Comparison of ENCODE assay signal across 7 mouse cellular contexts in genomic region chr11:59471413-59472325, GRCm38 (mm10). TPM values are rescaled to one million over a fixed set of nuclear protein-coding genes. Genes with fewer than 3 reads are reported as not detected.
DNase-seq lines count a peak whose midpoint lies in the region; ATAC-seq and TF ChIP-seq lines count a peak whose summit lies in the region.

No protein-coding gene starts in this region.

- no peaks in the 10 kb centered on the region for H3K9me3 ChIP-seq in embryonic facial prominence, embryonic 11.5 days (replicated peaks; ENCODE audit: control insufficient read depth, low read length)
- H3K9me3 ChIP-seq in midbrain, embryonic 11.5 days (ENCODE audit: control insufficient read depth, low read length) = no peaks in the 10 kb centered on the region

- peak overlapping the region; percentile 82 for H3K4me3 ChIP-seq in thymus, adult 2 months (ENCODE audit: control insufficient read depth, insufficient read depth, low read length)
- peak overlapping the region; percentile 86 for H3K4me3 ChIP-seq in embryonic facial prominence, embryonic 11.5 days (ENCODE audit: low read depth, low read length)
- peak overlapping the region; percentile 79 for H3K4me3 ChIP-seq in midbrain, embryonic 11.5 days (ENCODE audit: low read depth, low read length)

- peaks cover 9% of the 10 kb centered on the region for H3K4me1 ChIP-seq in thymus, adult 2 months (replicated peaks; ENCODE audit: control insufficient read depth, insufficient read depth, low read length)
- H3K4me1 ChIP-seq in embryonic facial prominence, embryonic 11.5 days (ENCODE audit: control insufficient read depth, insufficient read depth, low read length) = no peaks in the 10 kb centered on the region
- H3K4me1 ChIP-seq in midbrain, embryonic 11.5 days (ENCODE audit: control insufficient read depth, insufficient read depth, low read length) = peaks cover 4% of the 10 kb centered on the region

- H3K27ac ChIP-seq in thymus, adult 2 months (ENCODE audit: control insufficient read depth, insufficient read depth, low read length) = no peak overlapping the region; the same call in 1 of the 2 replicates
- H3K27ac ChIP-seq in embryonic facial prominence, embryonic 11.5 days (replicated peaks; ENCODE audit: low read depth, low read length) = 0 out of 2 replicates have a peak overlapping the region, but pooled peaks have one; percentile 28
- H3K27ac ChIP-seq in midbrain, embryonic 11.5 days (ENCODE audit: low read depth, low read length) = peak overlapping the region; percentile 21; the same call in 1 of the 2 replicates

- H3K9ac ChIP-seq in embryonic facial prominence, embryonic 11.5 days (replicated peaks; ENCODE audit: low read length) = peak overlapping the region; percentile 91
- peak overlapping the region; percentile 83 for H3K9ac ChIP-seq in midbrain, embryonic 11.5 days (ENCODE audit: low read length)

- 12% methylated on average over 37 of the region's 37 CpGs for WGBS in thymus, adult 2 months
- 7% methylated on average over 37 of the region's 37 CpGs for WGBS in embryonic facial prominence, embryonic 11.5 days
- 8% methylated on average over 37 of the region's 37 CpGs for WGBS in midbrain, embryonic 11.5 days

- DNase-seq in thymus, adult 2 months = no peak
- DNase-seq in thymus, postnatal 10 days (ENCODE audit: low spot score in 2 of 2) = no peak
- DNase-seq in embryonic facial prominence, embryonic 11.5 days (ENCODE audit: low spot score) = no peak
- peak; percentile 41 for DNase-seq in induced T-regulatory cell, adult 2 months (ENCODE audit: low read depth)
- DNase-seq in midbrain, embryonic 11.5 days (ENCODE audit: low spot score, missing footprints) = peak; percentile 90
- no peak for DNase-seq in right cerebral cortex, postnatal 14 days
- DNase-seq in adrenal gland, postnatal 25 days = no peak

- no peak for TF ChIP-seq POLR2A in thymus, adult 2 months (IDR thresholded peaks at IDR 0.05; ENCODE audit: control insufficient read depth, extremely low read depth, insufficient read depth, low read length, poor library complexity)

- no peaks in the 10 kb centered on the region for H3K27me3 ChIP-seq in thymus, adult 2 months (ENCODE audit: control insufficient read depth, insufficient read depth, low read length)
- H3K27me3 ChIP-seq in embryonic facial prominence, embryonic 11.5 days (ENCODE audit: control insufficient read depth, insufficient read depth, low read length) = no peaks in the 10 kb centered on the region
- no peaks in the 10 kb centered on the region for H3K27me3 ChIP-seq in midbrain, embryonic 11.5 days (ENCODE audit: control insufficient read depth, insufficient read depth, low read length)

- TF ChIP-seq CTCF in thymus, adult 2 months (IDR thresholded peaks at IDR 0.05; ENCODE audit: borderline replicate concordance, control insufficient read depth, extremely low read depth, insufficient read depth, low read length, poor library complexity) = no peak

- no peaks in the 10 kb centered on the region for H3K36me3 ChIP-seq in thymus, adult 2 months (ENCODE audit: control insufficient read depth, insufficient read depth, low read length)
- no peaks in the 10 kb centered on the region for H3K36me3 ChIP-seq in embryonic facial prominence, embryonic 11.5 days (replicated peaks; ENCODE audit: control insufficient read depth, insufficient read depth, low read depth, low read length)
- no peaks in the 10 kb centered on the region for H3K36me3 ChIP-seq in midbrain, embryonic 11.5 days (ENCODE audit: control insufficient read depth, insufficient read depth, low read length)

- ATAC-seq in embryonic facial prominence, embryonic 11.5 days (replicated peaks; ENCODE audit: insufficient number of reproducible peaks, low FRiP score, low TSS enrichment, low read depth) = peak; percentile 74
- ATAC-seq in midbrain, embryonic 11.5 days (ENCODE audit: low FRiP score) = peak; percentile 87

- peak overlapping the region; percentile 86 for H3K4me2 ChIP-seq in embryonic facial prominence, embryonic 11.5 days (ENCODE audit: low read depth, low read length)
- peak overlapping the region; percentile 64 for H3K4me2 ChIP-seq in midbrain, embryonic 11.5 days

RNA-seq across cellular contexts. Expression of gene Zfp867, which starts 0.6 kb away (rescaled TPM):
- polyA plus RNA-seq in thymus, adult 2 months (2012; rRNA removed) = 0.34 and 0.50 TPM in 2 replicates
- polyA plus RNA-seq in embryonic facial prominence, embryonic 11.5 days (2014; fragmentation: Nextera tagmentation; extraction: Ambion mirVana) = 10.3 and 11.8 TPM in 2 replicates
- polyA plus RNA-seq in midbrain, embryonic 11.5 days (2014; fragmentation: Nextera tagmentation; extraction: Ambion mirVana) = 11.4 and 11.9 TPM in 2 replicates
- 4.6 and 5.9 TPM in 2 replicates for total RNA-seq in adrenal gland, postnatal 25 days (2021)

RNA-seq across cellular contexts. Expression of gene Snap47, which starts 20.7 kb away (rescaled TPM):
- 35.1 and 36.8 TPM in 2 replicates for polyA plus RNA-seq in thymus, adult 2 months (2012; rRNA removed)
- 177 and 191 TPM in 2 replicates for polyA plus RNA-seq in embryonic facial prominence, embryonic 11.5 days (2014; fragmentation: Nextera tagmentation; extraction: Ambion mirVana)
- 144 and 159 TPM in 2 replicates for polyA plus RNA-seq in midbrain, embryonic 11.5 days (2014; fragmentation: Nextera tagmentation; extraction: Ambion mirVana)
- total RNA-seq in adrenal gland, postnatal 25 days (2021) = 74.2 and 87.8 TPM in 2 replicates

RNA-seq across cellular contexts. Expression of gene Jmjd4, which starts 21.8 kb away (rescaled TPM):
- 16.4 and 16.9 TPM in 2 replicates for polyA plus RNA-seq in thymus, adult 2 months (2012; rRNA removed)
- polyA plus RNA-seq in embryonic facial prominence, embryonic 11.5 days (2014; fragmentation: Nextera tagmentation; extraction: Ambion mirVana) = 16.1 and 16.2 TPM in 2 replicates
- 12.4 and 14.3 TPM in 2 replicates for polyA plus RNA-seq in midbrain, embryonic 11.5 days (2014; fragmentation: Nextera tagmentation; extraction: Ambion mirVana)
- total RNA-seq in adrenal gland, postnatal 25 days (2021) = 10.4 and 11.4 TPM in 2 replicates

RNA-seq across cellular contexts. Expression of gene Zkscan17, which starts 54.9 kb away (rescaled TPM):
- 15.9 and 21.1 TPM in 2 replicates for polyA plus RNA-seq in thymus, adult 2 months (2012; rRNA removed)
- polyA plus RNA-seq in embryonic facial prominence, embryonic 11.5 days (2014; fragmentation: Nextera tagmentation; extraction: Ambion mirVana) = 21.5 and 23.0 TPM in 2 replicates
- 19.1 and 22.4 TPM in 2 replicates for polyA plus RNA-seq in midbrain, embryonic 11.5 days (2014; fragmentation: Nextera tagmentation; extraction: Ambion mirVana)
- total RNA-seq in adrenal gland, postnatal 25 days (2021) = 18.8 and 23.9 TPM in 2 replicates

Comparison
In these comparisons a context has a peak if more than half of its experiments do, and no peak if none do; other contexts are left out.
1. DNase-seq: peak in induced T-regulatory cell, adult 2 months (single experiment) and midbrain, embryonic 11.5 days (single experiment); none in thymus, adult 2 months (single experiment), thymus, postnatal 10 days (0 of 2), embryonic facial prominence, embryonic 11.5 days (single experiment), right cerebral cortex, postnatal 14 days (single experiment) and adrenal gland, postnatal 25 days (single experiment).
2. Peak in every context shown above with its lines, with median percentiles within 50 percentile points of each other: H3K4me3 ChIP-seq.